Mouse (Mus musculus) left cerebral cortex, postnatal 36 days (tissue): ENCODE results near the gene P2ry13. TPM values are rescaled to one million over a fixed set of nuclear protein-coding genes. Genes with fewer than 3 reads are reported as not detected.

Experiments used
- DNase-seq, 2 experiments: peaks; one replicate each; pipeline ENCODE4 v3.0.0; 2021 to 2022; ENCODE audit warnings: low spot score in 2 of 2, mixed read lengths in 1 of 2
- intact Hi-C: fragments of 180-260 bp; cut with DNase I; formaldehyde crosslinking; loops from one replicate; pipeline ENCODE4 v1.15.1; 2025
- total RNA-seq, 2 experiments: library from RNA; stranded (reverse); gene quantifications; 2 replicates each; pipeline ENCODE4 v1.2.3; 2021

The P2ry13 gene
- 10 to 100 TPM; 10.3 to 11.2 TPM for total RNA-seq

DNA sequence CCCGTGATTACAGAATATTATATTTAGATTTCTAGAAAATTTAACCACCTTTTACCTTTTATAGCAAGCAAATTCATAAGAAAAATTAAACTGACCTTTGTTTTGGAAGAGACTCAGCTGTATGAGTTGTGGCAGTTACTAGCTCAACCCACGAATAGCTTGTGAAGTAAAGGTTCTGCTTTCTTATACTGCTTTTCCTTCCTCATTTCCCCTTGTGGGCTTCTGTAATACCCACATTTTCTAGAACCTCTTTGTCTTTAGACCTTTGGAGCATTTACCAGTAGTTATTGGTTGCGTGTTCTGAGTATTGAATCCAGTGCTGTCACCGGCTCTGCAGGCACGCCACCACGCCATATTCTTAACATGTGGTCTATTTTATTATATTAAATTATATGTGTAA, at the start of gene P2ry13:
Gene P2ry13 (minus strand): TSS at position 156 of the 400 bp plus-strand sequence.
- DNase-seq: no peak
- intact Hi-C loops: no loop called here

DNA sequence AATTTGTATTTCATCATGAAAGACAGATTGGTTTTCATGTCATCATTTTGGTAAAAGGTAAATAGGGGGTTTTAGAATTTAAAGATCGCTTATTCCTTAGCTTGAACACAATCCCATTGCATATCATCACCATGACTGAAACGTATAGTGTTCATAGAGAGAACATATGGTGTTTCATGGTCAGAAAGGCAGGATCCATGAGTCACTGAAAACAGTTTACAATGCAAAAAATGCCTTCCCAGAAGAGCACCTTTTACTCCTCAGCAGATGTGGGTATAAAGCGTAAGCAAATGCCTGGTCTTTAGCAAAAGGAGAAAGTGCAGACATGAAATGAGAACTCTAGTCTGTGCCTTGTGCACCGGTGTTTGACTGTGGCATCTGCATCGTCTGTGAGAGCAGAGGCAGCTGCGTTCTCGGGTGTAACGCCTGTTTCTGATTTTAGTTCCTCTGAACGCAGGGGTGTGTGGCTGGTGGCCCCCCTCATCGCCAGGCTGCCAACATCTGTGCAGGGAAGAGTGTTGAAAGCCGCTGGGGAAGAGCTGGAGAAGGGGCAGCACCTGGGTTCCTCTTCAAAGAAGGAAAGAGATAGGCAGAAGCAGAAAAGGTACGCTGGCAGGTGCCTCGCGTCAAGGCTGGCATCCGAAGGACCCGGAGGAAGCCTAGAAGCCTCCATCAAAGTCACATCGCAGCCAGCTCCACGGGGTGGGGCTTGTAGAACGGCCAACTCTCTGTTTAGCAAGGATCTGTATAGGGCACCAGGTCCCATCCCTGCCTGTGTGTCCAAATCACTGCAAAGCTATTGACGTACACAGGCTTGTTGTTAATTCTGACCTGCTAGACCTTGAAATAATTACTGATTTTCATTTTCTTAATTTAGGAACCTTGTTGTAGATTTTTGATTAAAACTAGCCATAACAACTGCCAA, 47.3 kb upstream of the P2ry13 start:
- DNase-seq: peak in 1 of 2 experiments; percentile 26
- intact Hi-C loops: no loop called here

DNA sequence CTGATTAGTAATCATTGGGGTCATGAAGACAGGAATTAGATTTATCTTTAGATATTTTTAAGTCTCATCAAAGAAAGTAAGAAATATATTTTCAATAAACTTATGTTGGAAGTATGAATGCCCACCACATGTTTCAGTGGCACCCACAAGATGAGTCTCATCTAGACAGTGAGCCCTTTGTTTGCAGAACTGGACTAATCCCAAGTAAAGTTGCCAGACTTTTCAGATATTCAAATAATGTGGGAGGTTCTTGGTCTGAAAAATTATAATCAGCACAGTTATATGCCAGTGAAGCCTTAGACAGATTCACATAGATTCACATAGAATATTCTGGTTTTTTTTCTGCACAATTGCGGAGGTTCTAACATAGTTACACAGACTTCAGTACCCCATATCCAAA, 39.8 kb upstream of the P2ry13 start:
- no peak for DNase-seq
- intact Hi-C loops: no loop called here

GRCm38 (mm10) chr3:59248031-59248430, 37.3 kb upstream of the P2ry13 start:
- DNase-seq: no peak
- intact Hi-C loops: no loop called here

- intact Hi-C loops: no loop called here
- peak; percentile 72 to 78 for DNase-seq
These were observed 32.7 kb upstream of the P2ry13 start for GRCm38 (mm10) chr3:59243384-59243783.

DNA sequence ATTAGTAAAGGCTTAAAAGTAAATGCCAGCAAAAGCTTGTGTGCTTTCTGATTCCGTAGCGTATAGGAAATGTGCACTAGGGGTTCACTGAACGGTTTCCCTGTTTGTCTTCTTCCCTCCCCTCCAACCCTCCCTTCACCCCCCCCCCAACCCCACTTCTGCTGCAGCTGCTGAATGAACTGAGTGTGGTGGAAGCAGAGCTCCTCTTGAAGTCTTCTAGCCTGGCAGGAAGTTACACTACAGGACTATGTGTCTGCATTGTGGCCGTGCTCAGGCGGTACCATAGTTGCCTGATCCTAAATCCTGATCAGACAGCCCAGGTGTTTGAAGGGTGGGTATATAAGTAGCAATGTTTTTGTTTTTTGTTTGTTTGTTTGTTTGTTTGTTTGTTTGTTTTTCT, 24.2 kb upstream of the P2ry13 start:
- DNase-seq: no peak
- intact Hi-C loops: no loop called here

- no peak for DNase-seq
These were observed 20.2 kb upstream of the P2ry13 start for GRCm38 (mm10) chr3:59230912-59231311.

DNA sequence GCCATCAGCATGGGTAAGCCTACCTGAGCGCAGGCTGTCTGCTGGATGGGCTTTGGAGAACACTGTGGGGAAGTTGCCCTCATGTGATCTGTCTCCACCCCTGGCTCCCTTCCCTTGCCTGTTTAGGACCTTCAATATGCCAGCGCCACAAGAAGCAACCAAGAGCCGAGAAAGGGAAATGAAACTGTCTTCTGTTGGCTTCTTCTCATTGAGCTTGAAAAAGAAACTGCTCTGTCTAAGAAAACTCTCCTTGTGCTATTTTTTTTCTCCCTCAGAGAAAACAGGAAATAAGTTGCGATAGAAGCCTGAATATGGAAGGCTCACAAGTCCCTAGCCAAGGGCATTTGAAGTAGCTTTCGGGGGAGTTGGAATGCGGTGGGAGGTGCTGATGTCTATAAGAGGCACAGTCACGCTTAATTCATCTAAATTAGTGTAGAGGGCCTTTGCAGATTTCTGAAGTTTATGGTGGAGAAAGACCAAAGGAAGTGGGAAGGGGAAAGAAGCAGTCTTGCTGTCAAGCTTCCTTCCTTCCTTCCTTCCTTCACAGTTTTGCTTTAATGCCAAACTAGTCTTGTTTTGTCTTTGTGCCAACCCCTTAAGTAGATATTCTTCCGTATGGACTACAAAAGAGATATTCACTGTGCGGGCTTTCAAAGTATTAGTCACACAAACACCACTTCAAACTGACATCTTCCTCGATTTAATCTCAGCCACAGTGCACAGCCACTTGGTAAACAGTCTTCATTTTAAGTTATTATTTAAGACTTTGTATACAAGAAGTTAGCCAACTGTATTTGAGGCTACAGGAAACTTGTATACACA, 18.3 kb upstream of the P2ry13 start:
- intact Hi-C loops: no loop called here
- DNase-seq: peak in 1 of 2 experiments; percentile 24

More at GRCm38 (mm10) chr3:59230912-59231311, 20.2 kb upstream of the P2ry13 start:
- intact Hi-C loops: no loop called here

DNA sequence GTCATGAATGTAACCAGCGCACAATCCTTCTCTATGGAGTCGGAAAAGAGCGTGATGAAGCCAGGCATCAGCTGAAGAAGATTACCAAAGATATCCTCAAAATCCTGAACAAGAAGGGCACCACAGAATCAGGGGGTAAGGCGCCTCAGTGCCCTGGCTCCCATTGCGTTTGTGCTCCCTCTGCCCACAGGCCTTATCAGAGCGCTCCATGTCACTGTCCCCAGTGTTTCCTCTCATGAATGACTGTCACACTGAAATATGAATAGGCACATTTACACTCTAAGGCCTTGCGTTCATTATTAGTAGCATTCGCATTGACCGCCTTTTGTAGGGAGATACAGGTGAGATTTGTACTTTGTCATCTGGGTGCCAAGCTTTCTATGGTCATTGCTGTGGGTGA, 17.0 kb upstream of the P2ry13 start:
- DNase-seq: no peak
- intact Hi-C loops: no loop called here

DNA sequence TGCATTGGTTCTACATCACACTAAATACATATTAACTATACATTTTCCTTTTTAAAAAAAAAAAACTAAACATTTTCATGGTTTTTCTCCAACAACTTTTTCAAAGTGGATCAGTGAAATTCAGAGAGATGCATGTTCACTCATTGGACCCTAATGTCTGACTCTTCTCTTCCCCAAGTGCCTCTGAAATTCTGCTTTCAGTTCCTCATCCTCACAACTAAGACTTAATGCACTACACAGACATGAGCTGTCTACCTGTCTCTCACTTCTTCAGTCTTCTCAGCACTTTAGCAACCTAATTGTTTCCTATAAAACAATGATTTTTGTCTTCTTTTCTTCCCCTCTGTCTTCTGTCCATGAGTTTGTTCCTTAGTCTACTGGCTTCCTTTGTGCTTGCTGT, 14.7 kb upstream of the P2ry13 start:
- DNase-seq: no peak
- intact Hi-C loops: no loop called here

DNA sequence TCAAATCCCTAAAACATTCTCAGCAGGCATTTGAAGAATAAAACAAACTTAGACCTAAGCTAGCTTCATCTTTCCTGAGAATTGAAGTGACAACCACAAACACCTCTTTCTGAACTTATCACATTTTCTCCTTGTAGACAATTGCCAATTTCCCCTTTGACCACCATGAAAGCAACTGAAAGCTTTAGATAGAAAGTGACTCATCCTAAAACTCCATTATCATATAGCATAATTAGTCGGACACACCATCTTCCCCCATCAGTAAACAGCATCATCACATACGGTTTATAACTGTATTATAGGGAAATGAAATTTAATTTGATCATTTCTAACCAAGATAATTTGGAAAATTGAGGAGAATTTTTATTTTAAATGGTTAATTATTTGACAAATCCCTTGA, 11.6 kb upstream of the P2ry13 start:
- intact Hi-C loops: no loop called here

GRCm38 (mm10) chr3:59219326-59219725, 8.6 kb upstream of the P2ry13 start:
- intact Hi-C loops: no loop called here
- DNase-seq: no peak

More for the DNA sequence above, 11.6 kb upstream of the P2ry13 start:
- DNase-seq: no peak

DNA sequence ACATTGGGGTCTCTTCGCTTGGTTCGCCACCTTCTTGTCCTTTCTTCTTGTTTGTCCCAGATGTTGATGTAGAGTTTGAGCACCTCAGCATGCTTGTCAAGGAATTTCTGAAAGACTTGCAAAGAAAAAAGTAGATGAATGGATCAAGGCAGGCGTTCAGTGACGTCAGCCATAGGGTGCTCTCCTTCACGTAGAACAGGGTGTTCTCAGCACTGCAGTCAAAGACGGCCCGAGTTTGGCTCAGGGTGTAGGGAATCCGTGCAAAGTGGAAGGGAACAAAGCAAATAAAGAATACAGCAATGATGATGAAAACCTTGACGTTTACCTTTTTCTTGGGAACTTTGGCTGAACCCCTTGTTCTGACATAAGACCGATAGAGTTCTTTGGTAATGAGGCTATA, 6.5 kb upstream of the P2ry13 start:
- no peak for DNase-seq
- intact Hi-C loops: no loop called here

- intact Hi-C loops: no loop called here
- DNase-seq: no peak
These were observed 1.7 kb upstream of the P2ry13 start for GRCm38 (mm10) chr3:59212404-59212803.

- intact Hi-C loops: no loop called here
- no peak for DNase-seq
These were observed 1.1 kb upstream of the P2ry13 start for GRCm38 (mm10) chr3:59211784-59212183.

DNA sequence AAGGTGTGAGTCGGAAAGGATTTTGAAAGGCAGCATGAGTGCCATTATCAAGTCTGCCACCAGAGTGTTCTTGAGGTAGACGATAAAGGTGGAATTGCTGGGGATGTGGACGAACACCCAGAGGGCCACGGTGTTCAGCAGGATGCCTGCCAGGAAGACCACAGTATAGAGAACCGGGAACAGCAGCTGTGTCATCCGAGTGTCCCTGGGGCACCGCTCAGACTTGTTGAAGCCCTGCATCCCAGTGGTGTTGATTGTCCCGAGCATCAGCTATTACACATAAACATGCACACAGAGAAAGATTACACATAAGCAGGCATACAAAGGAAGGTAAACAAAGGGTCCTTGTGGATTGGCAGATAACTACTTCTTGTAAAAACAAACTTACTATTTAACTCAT, 593 bp downstream of the P2ry13 start:
- intact Hi-C loops: no loop called here
- DNase-seq: no peak

DNA sequence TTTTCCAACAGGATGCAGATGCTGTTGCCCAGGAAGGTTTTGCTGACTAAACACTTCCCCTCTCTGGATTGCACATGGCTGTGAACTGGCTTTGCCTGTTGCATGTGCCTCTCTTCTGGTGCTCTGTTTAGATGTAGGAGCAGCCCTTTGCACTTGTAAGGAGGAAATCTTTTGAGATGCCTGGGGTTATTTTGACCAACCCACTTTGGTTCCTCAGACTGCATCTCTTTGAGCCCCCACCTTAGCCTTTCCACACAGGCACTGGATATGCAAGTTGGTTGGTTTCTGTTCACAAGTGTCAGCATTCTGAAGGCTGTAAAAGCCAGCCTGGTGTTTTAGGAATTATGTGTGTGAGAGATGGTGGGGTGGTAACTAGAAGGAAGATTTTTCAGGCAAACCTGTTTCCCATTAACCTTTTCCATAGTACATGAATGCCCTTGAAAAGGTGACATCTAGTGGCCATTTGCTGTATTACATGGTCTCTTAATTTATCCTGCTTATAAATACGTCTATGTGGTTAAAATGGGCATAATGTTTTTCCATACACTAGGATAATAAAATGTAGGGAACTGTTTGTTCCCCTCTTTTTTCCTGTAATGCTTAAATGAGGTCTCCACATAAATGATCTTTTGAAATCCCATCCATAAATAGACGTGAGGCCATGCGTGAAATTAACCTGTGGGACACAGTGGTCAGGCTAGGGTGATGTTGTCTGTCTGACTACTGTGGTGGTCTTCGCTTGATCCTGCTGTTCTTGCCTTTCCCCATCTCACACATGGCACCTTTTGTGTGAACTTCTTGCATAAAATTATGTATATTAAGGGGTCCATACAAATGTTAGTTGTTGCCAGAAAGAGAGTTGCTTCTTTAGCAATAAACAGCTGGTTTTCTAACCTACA, 1.8 kb downstream of the P2ry13 start:
- no peak for DNase-seq
- intact Hi-C loops: loop anchor here (1.0 to 2.0 kb wide), 2 partner anchors 32 to 88 kb away; no protein-coding TSS in a partner anchor

GRCm38 (mm10) chr3:59205941-59206340, 4.7 kb downstream of the P2ry13 start:
- intact Hi-C loops: no loop called here
- DNase-seq: no peak

DNA sequence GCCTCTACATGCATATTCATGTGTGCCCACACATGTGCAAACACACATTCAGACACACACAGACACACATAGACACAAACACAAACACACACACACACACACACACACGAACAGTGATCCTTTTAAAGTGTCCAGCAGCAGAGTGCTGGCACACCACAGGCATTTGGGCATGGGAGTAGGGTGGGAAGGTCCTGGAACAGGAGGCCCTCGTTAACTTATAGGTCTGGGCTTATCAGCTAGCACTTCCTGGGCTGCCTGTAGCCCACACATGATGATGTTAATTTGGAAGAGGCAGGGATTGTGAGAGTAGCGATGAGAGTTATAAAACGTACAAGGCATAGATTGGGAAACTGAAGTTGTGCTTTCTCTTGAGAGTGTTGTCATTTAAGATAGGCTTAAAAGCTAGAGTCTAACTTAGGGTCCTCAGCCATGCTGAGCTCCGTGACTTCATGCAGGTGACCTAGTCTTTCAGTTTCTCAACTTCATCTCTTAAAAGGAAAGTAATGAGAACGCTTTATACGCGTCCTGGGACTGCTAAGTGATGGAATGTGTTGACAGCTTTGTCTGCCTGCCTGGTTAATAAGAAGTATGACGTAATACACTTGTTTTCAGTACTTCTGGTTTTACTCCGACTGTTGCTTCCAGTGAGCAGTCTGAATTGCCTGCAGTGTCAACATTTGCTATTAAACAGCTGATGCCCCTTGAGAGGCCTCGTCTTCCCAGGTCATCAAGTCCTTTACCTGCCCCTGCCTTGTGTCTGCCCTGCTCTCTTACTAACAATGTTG, 5.8 kb downstream of the P2ry13 start:
- DNase-seq: no peak
- intact Hi-C loops: no loop called here
